ENCODE assay signal across 8 mouse cellular contexts in genomic region chr11:51681324-51681975, GRCm38 (mm10). TPM values are rescaled to one million over a fixed set of nuclear protein-coding genes. Genes with fewer than 3 reads are reported as not detected.
A peak's percentile ranks its signal among the peaks of the same experiment; 100 is the strongest.
DNase-seq lines count a peak whose midpoint lies in the region; ATAC-seq lines count a peak whose summit lies in the region.

No protein-coding gene starts in this region.

- H3K4me2 ChIP-seq in hindbrain, embryonic 16.5 days (ENCODE audit: low read length): peak overlapping the region; percentile 11; the same call in 1 of the 2 replicates

- H3K4me1 ChIP-seq in hindbrain, embryonic 16.5 days (ENCODE audit: control insufficient read depth, insufficient read depth, low read depth, low read length): no peaks in the 10 kb centered on the region

- no peak overlapping the region for H3K4me3 ChIP-seq in hindbrain, embryonic 16.5 days (ENCODE audit: low read length)

- no peaks in the 10 kb centered on the region for H3K9me3 ChIP-seq in hindbrain, embryonic 16.5 days (ENCODE audit: control insufficient read depth, low read length)

- no peaks in the 10 kb centered on the region for H3K27me3 ChIP-seq in hindbrain, embryonic 16.5 days (replicated peaks; ENCODE audit: control insufficient read depth, insufficient read depth, low read length)

- ATAC-seq in hindbrain, embryonic 16.5 days: no peak

- no peak overlapping the region for H3K9ac ChIP-seq in hindbrain, embryonic 16.5 days (ENCODE audit: low read depth, low read length)

- no peak overlapping the region for H3K27ac ChIP-seq in hindbrain, embryonic 16.5 days (ENCODE audit: low read depth, low read length)

- H3K36me3 ChIP-seq in hindbrain, embryonic 16.5 days (ENCODE audit: control insufficient read depth, insufficient read depth, low read length): peaks cover 3% of the 10 kb centered on the region; the same call in 1 of the 2 replicates

- WGBS in hindbrain, embryonic 16.5 days: 34% methylated on average over 13 of the region's 13 CpGs

- DNase-seq in T-cell, adult 2 months (ENCODE audit: low spot score): peak; percentile 85
- DNase-seq in cerebellum, adult 18-20 months: peak; percentile 89 to 91
- DNase-seq in frontal cortex, postnatal 14 days (ENCODE audit: low spot score in 2 of 2): peak; percentile 41 to 88
- DNase-seq in layer of hippocampus, postnatal 36 days: peak; percentile 82
- DNase-seq in lung, postnatal 36 days: peak; percentile 93
- DNase-seq in right cerebral cortex, postnatal 4 days: peak; percentile 91
- DNase-seq in urinary bladder, postnatal 4 days (ENCODE audit: low spot score in 2 of 2): peak; percentile 76 to 89

RNA-seq across cellular contexts. Expression of gene 0610009B22Rik, which starts 7.2 kb away (rescaled TPM):
- polyA plus RNA-seq in hindbrain, embryonic 16.5 days (2015; fragmentation: Nextera tagmentation; extraction: Ambion mirVana): 90.0 and 106 TPM in 2 replicates
- 10 to 100 TPM; 41.1 to 43.6 TPM for total RNA-seq in layer of hippocampus, postnatal 36 days (2021)

RNA-seq across cellular contexts. Expression of gene D930048N14Rik, which starts 30.7 kb away (rescaled TPM):
- 1.4 and 1.8 TPM in 2 replicates for polyA plus RNA-seq in hindbrain, embryonic 16.5 days (2015; fragmentation: Nextera tagmentation; extraction: Ambion mirVana)
- 1 to 10 TPM; 1.5 to 1.9 TPM for total RNA-seq in layer of hippocampus, postnatal 36 days (2021)

RNA-seq across cellular contexts. Expression of gene N4bp3, which starts 30.8 kb away (rescaled TPM):
- 31.1 and 34.1 TPM in 2 replicates for polyA plus RNA-seq in hindbrain, embryonic 16.5 days (2015; fragmentation: Nextera tagmentation; extraction: Ambion mirVana)
- total RNA-seq in layer of hippocampus, postnatal 36 days (2021): 10 to 100 TPM; 12.4 to 12.6 TPM

RNA-seq across cellular contexts. Expression of gene Rmnd5b, which starts 45.8 kb away (rescaled TPM):
- polyA plus RNA-seq in hindbrain, embryonic 16.5 days (2015; fragmentation: Nextera tagmentation; extraction: Ambion mirVana): 79.8 and 82.2 TPM in 2 replicates
- total RNA-seq in layer of hippocampus, postnatal 36 days (2021): 10 to 100 TPM; 60.0 to 62.6 TPM
